Mouse (Mus musculus) granulocyte monocyte progenitor cell, adult 5-6 weeks (primary cell): ENCODE measurements around the gene Dio2. TPM values are rescaled to one million over a fixed set of nuclear protein-coding genes. Genes with fewer than 3 reads are reported as not detected.

Experiments
- ATAC-seq: replicated peaks from 2 replicates; pipeline ENCODE4 v1.8.0; 2016; ENCODE audit warnings: mild to moderate bottlenecking, moderate TSS enrichment, inconsistent platforms; ENCODE audit not compliant: poor library complexity, severe bottlenecking
- total RNA-seq, 2 experiments: library from RNA; stranded (forward) in 1 of 2; stranded (reverse) in 1 of 2; fragments of 200-712, 200-1000 nt in 1 of 2; fragments of >200 nt in 1 of 2; fragmentation: Nextera tagmentation in 1 of 2; gene quantifications; 2 replicates each; pipeline ENCODE4 v1.2.3; 2014 to 2017

Dio2 gene
- total RNA-seq (2014; fragmentation: Nextera tagmentation) (16.1 and 20.5 TPM in 2 replicates), total RNA-seq (2017) (35.2 and 37.5 TPM in 2 replicates)

DNA sequence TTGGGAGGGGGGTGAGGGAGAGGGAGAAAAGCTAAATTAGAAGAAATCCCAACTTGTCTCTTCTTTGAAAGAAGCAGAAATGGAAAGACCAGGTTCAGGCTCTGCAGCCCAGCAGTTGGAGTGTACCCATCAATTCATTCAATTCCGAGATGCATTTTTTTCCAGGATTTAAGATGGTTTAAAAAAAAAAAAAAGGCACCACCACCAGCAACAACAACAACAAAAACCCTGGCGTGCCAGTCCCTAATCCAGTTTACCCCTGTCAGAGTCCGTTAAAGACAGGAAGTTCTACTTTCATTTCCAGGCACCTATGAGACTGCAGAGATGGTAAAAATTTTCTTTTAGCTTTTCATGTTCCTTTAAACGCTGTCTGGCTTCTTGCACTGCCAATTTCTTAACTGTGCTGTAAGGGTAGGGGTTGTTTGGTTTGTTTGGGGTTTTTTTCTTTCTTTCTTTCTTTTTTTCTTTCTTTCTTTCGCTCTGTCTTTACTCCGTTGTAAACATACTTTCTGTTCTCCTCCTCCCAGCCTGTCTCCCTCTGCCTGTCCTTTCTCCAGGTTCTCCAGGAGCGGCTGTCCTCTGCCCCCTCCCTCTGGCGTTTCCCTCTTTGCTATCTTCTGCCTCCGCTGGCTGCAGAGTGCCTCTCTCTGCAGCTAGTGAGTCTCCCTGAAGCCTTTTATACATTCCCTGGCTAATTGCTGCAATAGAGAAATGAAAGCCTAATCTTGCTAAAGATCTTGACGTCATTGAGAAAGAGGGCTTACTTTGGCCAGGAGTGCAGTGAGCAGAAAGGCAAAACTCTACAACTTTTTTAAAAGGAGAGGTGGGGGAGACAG is at the start of gene Dio2:
Dio2 (minus strand) TSS at position 51 of the 836 bp plus-strand sequence.
- ATAC-seq = peak; percentile 68

DNA sequence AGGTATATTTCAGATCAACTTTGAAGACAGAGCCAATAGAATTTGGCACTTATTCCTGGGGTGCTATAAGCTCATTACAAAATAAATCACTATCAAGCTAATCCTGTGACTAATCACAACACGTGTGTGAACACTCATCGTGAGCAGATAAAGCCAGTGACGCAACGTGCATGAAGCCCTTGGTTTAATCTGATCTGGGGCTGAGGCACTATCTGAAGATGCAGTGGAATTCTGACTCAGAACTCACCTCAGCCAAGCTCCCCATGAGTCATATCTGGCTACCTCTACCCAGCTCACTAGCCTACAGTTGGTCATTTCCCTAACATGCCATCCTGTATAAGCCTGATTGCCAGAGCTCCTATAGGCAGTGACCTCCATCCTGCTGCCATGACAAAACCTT is 43.2 kb upstream of the Dio2 start:
- no peak for ATAC-seq

DNA sequence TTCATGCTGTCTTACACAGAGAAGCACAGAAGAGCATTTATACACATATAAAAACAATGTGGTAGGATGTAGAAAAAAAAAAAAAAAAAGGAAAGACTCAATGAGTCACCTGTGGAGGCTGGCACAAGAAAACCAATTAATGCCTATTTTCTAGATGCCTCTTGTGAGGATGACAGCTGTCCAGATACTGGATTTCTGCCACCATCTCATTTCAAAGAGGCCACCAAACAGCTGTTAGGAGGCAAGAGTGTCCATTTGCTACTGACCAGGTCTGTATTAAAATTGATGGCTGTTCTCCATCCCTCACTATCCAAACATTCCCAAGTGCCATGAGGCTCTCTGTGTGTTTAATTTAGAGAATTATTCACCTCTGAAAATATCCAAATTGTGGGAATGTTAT is 6.5 kb upstream of the Dio2 start:
- ATAC-seq = no peak

DNA sequence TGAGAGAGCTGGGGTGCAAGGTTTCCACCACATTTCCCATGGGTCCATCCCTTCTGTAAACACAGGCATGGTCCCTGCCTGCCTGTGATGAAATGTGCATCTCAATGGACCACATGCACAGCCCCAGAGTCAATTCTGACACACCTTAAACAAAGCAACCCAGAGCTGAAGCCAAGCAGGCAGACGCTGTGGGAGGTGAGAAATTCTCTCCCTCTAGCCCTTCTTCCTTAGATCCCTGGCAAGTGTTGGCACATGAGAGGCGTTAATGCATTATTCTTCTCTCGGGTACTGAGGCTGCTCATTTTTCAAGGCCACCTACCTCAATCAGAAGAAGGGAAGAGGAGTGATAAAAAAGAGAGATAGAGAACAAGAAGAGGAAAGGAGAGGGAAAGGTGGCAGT is 5.4 kb upstream of the Dio2 start:
- ATAC-seq = no peak

DNA sequence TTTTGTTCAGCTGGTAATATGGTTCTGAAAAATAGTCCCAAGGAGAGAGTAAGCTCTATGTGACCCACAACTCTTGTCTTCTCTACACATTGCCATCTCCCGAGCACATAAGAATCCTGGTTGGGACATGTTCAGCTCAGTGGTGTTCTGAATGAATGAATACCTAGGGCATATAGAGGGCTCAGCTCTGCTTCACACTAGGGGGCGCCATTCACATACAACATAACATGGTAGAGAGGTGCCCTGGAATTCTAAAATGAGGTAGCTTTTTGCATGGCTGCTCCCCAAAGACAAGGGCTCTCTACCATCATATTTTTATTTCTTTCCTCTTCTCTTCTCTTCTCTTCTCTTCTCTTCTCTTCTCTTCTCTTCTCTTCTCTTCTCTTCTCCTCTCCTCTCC is 2.2 kb upstream of the Dio2 start:
- peak; percentile 45 for ATAC-seq

DNA sequence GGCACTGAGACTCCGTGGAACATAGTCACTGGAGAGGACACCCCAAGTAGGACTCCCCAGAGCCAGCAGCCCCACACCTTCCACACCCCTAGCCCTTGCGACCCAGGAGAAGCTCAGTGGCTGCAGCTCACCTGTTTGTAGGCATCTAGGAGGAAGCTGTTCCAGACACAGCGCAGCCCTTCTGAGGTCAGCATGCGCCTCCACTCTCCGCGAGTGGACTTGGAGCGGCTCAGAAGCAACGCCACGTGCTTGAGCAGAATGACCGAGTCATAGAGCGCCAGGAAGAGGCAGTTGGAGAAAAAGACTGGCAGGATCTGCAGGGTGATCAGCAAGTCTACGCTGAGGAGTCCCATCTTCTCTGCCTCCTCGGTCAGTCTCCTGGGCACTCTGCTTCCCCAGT is 306 bp downstream of the Dio2 start:
- peak; percentile 29 for ATAC-seq

DNA sequence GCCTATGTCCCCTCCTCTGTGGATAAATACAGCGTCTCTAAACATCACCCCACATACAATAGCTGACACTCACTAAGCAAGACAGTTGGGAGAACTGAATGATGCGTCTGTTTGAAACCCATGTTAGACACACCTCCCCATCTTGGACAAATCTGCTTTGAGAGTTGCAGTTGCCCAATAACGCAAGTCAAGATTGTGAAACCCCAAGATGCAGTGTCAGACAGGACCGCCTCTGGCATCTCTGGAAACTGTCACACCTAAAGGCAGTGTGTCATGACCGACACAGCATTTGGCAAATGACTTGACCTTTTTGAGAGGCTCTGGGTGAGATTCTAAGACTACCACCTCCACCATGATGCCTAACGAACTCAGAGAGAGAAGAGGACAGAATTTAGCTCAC is 2.8 kb downstream of the Dio2 start:
- ATAC-seq = peak; percentile 71

DNA sequence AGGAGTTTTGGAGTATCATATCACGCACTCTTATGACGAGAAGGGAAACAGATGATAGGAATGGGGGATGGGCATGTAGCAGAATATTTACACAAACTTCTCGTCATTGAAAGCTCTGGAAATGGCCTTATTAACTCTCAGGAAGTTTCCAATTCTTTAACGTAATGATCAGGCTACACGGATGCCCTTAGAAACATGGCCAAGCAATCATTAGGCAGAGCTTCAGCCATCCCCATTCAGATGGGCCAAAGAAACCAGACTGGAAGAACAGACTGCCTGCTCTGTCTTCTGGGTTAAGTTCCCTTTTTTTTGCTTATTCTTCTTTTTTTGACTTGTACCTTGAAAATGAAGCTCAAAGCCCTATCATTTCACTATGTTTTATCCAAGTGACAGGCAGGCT is 3.7 kb downstream of the Dio2 start:
- no peak for ATAC-seq

DNA sequence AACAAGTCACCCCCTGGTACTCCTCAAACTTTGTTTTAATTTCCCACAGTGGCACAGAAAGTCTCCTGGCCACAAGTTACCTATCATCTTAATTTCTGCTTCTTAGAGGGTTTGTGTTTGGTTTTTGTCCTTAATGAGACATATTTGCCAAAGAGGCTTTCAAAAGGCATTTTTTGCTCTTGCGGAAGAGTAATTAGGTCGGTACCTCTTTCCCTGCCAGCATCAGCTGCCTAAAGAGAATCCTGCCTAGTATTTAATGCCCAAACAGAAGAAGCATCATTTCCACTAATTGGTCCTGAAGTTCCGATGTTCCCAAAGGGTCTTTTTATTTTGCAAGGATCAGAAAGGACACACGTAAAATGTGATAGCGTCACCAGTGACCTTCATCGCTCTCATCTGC is 4.5 kb downstream of the Dio2 start:
- no peak for ATAC-seq

DNA sequence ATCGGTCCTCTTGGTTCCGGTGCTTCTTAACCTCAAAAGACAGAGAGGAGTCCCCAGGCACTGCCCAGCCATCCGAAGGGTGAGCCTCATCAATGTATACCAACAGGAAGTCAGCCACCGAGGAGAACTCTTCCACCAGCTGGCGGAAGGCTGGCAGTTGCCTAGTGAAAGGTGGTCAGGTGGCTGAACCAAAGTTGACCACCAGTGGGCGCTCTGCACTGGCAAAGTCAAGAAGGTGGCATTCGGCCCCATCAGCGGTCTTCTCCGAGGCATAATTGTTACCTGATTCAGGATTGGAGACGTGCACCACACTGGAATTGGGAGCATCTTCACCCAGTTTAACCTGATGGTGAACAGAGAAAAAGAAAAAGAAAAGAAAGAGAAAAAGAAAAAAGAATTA is 8.6 kb downstream of the Dio2 start:
- ATAC-seq = peak; percentile 80

DNA sequence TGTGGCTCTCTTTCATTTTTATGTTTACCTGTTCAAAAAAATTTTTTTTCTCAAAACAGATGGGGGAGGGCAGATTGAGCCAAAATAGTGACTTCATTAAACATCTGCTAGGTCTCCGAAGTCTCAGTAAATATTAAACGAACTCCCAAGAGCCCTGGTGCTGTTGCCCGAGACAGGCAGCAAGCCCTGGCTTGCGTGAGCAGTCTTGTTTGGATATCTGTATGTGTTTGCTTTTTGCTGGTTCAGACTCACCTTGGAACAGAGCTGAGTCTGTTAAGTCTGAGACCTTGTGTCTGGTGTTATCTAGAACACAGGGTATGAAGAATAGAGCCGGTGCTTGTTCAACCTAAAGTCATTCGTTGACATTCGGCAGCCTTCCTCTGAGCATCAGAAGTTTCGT is 13.1 kb downstream of the Dio2 start:
- no peak for ATAC-seq

DNA sequence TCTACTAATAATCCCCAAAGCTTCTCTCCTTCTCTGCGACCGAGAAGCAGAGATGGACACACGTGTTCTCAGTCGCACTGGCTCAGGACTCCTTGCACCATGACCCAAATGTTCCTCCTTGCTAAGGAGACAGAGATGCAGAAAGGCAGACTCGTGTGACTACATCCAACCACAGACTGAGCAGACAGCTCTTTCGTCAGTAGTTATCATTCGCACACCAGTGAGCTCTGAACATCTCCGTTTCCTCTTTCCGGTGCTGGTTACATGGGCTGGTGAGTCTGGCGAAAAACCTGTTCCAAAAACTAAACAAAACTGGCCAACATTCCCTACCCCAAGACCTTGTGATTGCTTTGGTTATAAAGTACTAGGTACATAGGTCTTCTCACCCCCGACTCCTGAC is 13.6 kb downstream of the Dio2 start:
- peak; percentile 90 for ATAC-seq

DNA sequence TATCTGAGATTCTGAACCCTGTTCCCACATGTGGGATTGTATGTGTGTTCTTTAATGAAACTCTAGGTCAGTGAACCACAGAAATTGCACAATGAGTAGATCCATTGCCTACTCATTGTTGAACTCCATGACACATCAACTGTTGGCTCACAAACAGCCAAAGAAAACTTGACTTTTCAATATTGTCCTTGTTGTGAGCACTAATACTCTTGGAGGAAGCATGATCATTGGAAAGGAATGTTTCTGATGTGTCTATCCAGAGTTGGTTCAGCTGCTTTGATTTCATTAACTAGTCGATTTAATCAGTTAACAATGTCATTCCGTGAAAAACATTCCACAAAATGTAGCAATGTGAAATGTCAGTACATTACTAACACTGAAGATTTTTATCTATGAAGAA is 44.1 kb downstream of the Dio2 start:
- no peak; the same call in 1 of the 2 replicates for ATAC-seq
